Mouse (Mus musculus): ENCODE measurements around the gene 3110082I17Rik. TPM values are rescaled to one million over a fixed set of nuclear protein-coding genes. Genes with fewer than 3 reads are reported as not detected.

3110082I17Rik gene
- polyA plus RNA-seq, 1 experiment from 2014 or later = 30.6 TPM

GRCm38 (mm10) chr5:139449161-139449791 is 11.1 kb downstream of the 3110082I17Rik start:
- Histone ChIP-seq H3K9me3 (no peaks in the 10 kb centered on the region), H3K9ac (0 out of 2 replicates have a peak overlapping the region, but pooled peaks have one; percentile 31), H3K36me3 (replicated peaks) (peaks cover 8% of the 10 kb centered on the region), H3K4me2 (no peak overlapping the region), H3K27ac (peak overlapping the region; percentile 27; the same call in 1 of the 2 replicates), H3K4me3 (replicated peaks) (no peak overlapping the region), H3K4me1 (peaks cover 21% of the 10 kb centered on the region), H3K27me3 (no peaks in the 10 kb centered on the region)
- 61% methylated on average over 5 of the region's 5 CpGs for WGBS
- no peak for ATAC-seq (ENCODE audit: low FRiP score)

GRCm38 (mm10) chr5:139448025-139448424 is 12.3 kb downstream of the 3110082I17Rik start:
- Histone ChIP-seq H3K4me1 (peaks cover 23% of the 10 kb centered on the region), H3K27ac (no peak overlapping the region), H3K9ac (no peak overlapping the region), H3K36me3 (replicated peaks) (peaks cover 6% of the 10 kb centered on the region), H3K27me3 (no peaks in the 10 kb centered on the region), H3K9me3 (no peaks in the 10 kb centered on the region), H3K4me2 (no peak overlapping the region), H3K4me3 (replicated peaks) (no peak overlapping the region)
- no peak for ATAC-seq (ENCODE audit: low FRiP score)
- WGBS = 80% methylated on average over 6 of the region's 6 CpGs

GRCm38 (mm10) chr5:139445258-139445657 is 15.1 kb downstream of the 3110082I17Rik start:
- Histone ChIP-seq H3K4me3 (replicated peaks) (no peak overlapping the region), H3K36me3 (replicated peaks) (no peaks in the 10 kb centered on the region), H3K4me2 (no peak overlapping the region), H3K27ac (no peak overlapping the region), H3K9me3 (no peaks in the 10 kb centered on the region), H3K4me1 (peaks cover 26% of the 10 kb centered on the region), H3K27me3 (no peaks in the 10 kb centered on the region), H3K9ac (no peak overlapping the region)
- no peak for ATAC-seq (ENCODE audit: low FRiP score)
- 89% methylated on average over 8 of the region's 8 CpGs for WGBS

GRCm38 (mm10) chr5:139442962-139443361 is 17.4 kb downstream of the 3110082I17Rik start:
- H3K4me3 ChIP-seq (replicated peaks) = no peak overlapping the region
- H3K9me3 ChIP-seq = no peaks in the 10 kb centered on the region
- 0 out of 2 replicates have a peak overlapping the region, but pooled peaks have one; percentile 31 for H3K27ac ChIP-seq
- H3K27me3 ChIP-seq = no peaks in the 10 kb centered on the region
- H3K9ac ChIP-seq = no peak overlapping the region
- peaks cover 18% of the 10 kb centered on the region for H3K4me1 ChIP-seq
- no peak overlapping the region for H3K4me2 ChIP-seq
- H3K36me3 ChIP-seq (replicated peaks) = no peaks in the 10 kb centered on the region
- ATAC-seq (ENCODE audit: low FRiP score) = no peak
- 91% methylated on average over 4 of the region's 4 CpGs for WGBS

- Histone ChIP-seq H3K27me3 (no peaks in the 10 kb centered on the region), H3K36me3 (replicated peaks) (no peaks in the 10 kb centered on the region), H3K9ac (no peak overlapping the region), H3K4me1 (peaks cover 18% of the 10 kb centered on the region), H3K4me3 (replicated peaks) (no peak overlapping the region), H3K27ac (0 out of 2 replicates have a peak overlapping the region, but pooled peaks have one; percentile 31), H3K9me3 (no peaks in the 10 kb centered on the region), H3K4me2 (no peak overlapping the region)
- WGBS = 87% methylated on average over 12 of the region's 12 CpGs
- no peak for ATAC-seq (ENCODE audit: low FRiP score)
These were observed 17.9 kb downstream of the 3110082I17Rik start for GRCm38 (mm10) chr5:139442428-139442827.

GRCm38 (mm10) chr5:139441726-139442018 is 18.7 kb downstream of the 3110082I17Rik start:
- Histone ChIP-seq H3K9ac (no peak overlapping the region), H3K9me3 (no peaks in the 10 kb centered on the region), H3K27me3 (no peaks in the 10 kb centered on the region), H3K4me3 (replicated peaks) (no peak overlapping the region), H3K4me1 (peaks cover 18% of the 10 kb centered on the region), H3K4me2 (no peak overlapping the region), H3K36me3 (replicated peaks) (no peaks in the 10 kb centered on the region), H3K27ac (no peak overlapping the region)
- no peak for ATAC-seq (ENCODE audit: low FRiP score)
- 87% methylated on average over 2 of the region's 2 CpGs for WGBS

- Histone ChIP-seq H3K27ac (no peak overlapping the region), H3K9me3 (no peaks in the 10 kb centered on the region), H3K4me2 (no peak overlapping the region), H3K4me1 (peaks cover 17% of the 10 kb centered on the region), H3K36me3 (replicated peaks) (no peaks in the 10 kb centered on the region), H3K4me3 (replicated peaks) (no peak overlapping the region), H3K9ac (no peak overlapping the region), H3K27me3 (no peaks in the 10 kb centered on the region)
- no peak for ATAC-seq (ENCODE audit: low FRiP score)
- 91% methylated on average over 11 of the region's 11 CpGs for WGBS
These were observed 19.2 kb downstream of the 3110082I17Rik start for GRCm38 (mm10) chr5:139440926-139441725.

- Histone ChIP-seq H3K36me3 (replicated peaks) (no peaks in the 10 kb centered on the region), H3K9me3 (no peaks in the 10 kb centered on the region), H3K4me3 (replicated peaks) (no peak overlapping the region), H3K9ac (no peak overlapping the region), H3K4me2 (no peak overlapping the region), H3K27me3 (no peaks in the 10 kb centered on the region), H3K4me1 (peaks cover 18% of the 10 kb centered on the region), H3K27ac (no peak overlapping the region)
- WGBS = 90% methylated on average over 5 of the region's 5 CpGs
- ATAC-seq (ENCODE audit: low FRiP score) = no peak
These were observed 19.9 kb downstream of the 3110082I17Rik start for GRCm38 (mm10) chr5:139440451-139440850.

- Histone ChIP-seq H3K27ac (0 out of 2 replicates have a peak overlapping the region, but pooled peaks have one; percentile 42), H3K36me3 (replicated peaks) (no peaks in the 10 kb centered on the region), H3K4me3 (replicated peaks) (no peak overlapping the region), H3K4me1 (peaks cover 33% of the 10 kb centered on the region), H3K9ac (no peak overlapping the region), H3K27me3 (no peaks in the 10 kb centered on the region), H3K4me2 (no peak overlapping the region), H3K9me3 (no peaks in the 10 kb centered on the region)
- ATAC-seq (ENCODE audit: low FRiP score) = no peak
- WGBS = 77% methylated on average over 12 of the region's 12 CpGs
These were observed 21.9 kb downstream of the 3110082I17Rik start for GRCm38 (mm10) chr5:139438440-139438839.

- H3K9me3 ChIP-seq = no peaks in the 10 kb centered on the region
- no peak overlapping the region for H3K9ac ChIP-seq
- no peak for ATAC-seq (ENCODE audit: low FRiP score)
- H3K36me3 ChIP-seq (replicated peaks) = no peaks in the 10 kb centered on the region
- no peaks in the 10 kb centered on the region for H3K27me3 ChIP-seq
- no peak overlapping the region for H3K27ac ChIP-seq
- no peak overlapping the region for H3K4me2 ChIP-seq
- H3K4me3 ChIP-seq (replicated peaks) = no peak overlapping the region
- H3K4me1 ChIP-seq = peaks cover 37% of the 10 kb centered on the region
- 90% methylated on average over 4 of the region's 4 CpGs for WGBS
These were observed 22.6 kb downstream of the 3110082I17Rik start for GRCm38 (mm10) chr5:139437769-139438168.

- no peak overlapping the region for H3K4me3 ChIP-seq (replicated peaks)
- peak overlapping the region; percentile 27; the same call in 1 of the 2 replicates for H3K27ac ChIP-seq
- peak; percentile 79 for ATAC-seq (ENCODE audit: low FRiP score)
- H3K27me3 ChIP-seq = no peaks in the 10 kb centered on the region
- 26% methylated on average over 8 of the region's 8 CpGs for WGBS
- no peak overlapping the region for H3K9ac ChIP-seq
- no peaks in the 10 kb centered on the region for H3K9me3 ChIP-seq
- peak overlapping the region; percentile 13; the same call in 1 of the 2 replicates for H3K4me2 ChIP-seq
- no peaks in the 10 kb centered on the region for H3K36me3 ChIP-seq (replicated peaks)
- peaks cover 60% of the 10 kb centered on the region for H3K4me1 ChIP-seq
These were observed 25.4 kb downstream of the 3110082I17Rik start for GRCm38 (mm10) chr5:139434940-139435339.

- H3K4me1 ChIP-seq = peaks cover 69% of the 10 kb centered on the region
These were observed 26.3 kb downstream of the 3110082I17Rik start for GRCm38 (mm10) chr5:139433842-139434568.

More at GRCm38 (mm10) chr5:139433842-139434568, 26.3 kb downstream of the 3110082I17Rik start:
- WGBS = 80% methylated on average over 9 of the region's 9 CpGs
- Histone ChIP-seq H3K27me3 (no peaks in the 10 kb centered on the region), H3K27ac (0 out of 2 replicates have a peak overlapping the region, but pooled peaks have one; percentile 27), H3K4me3 (replicated peaks) (no peak overlapping the region), H3K9me3 (no peaks in the 10 kb centered on the region), H3K4me2 (no peak overlapping the region), H3K9ac (no peak overlapping the region), H3K36me3 (replicated peaks) (no peaks in the 10 kb centered on the region)
- ATAC-seq (ENCODE audit: low FRiP score) = no peak
